Mouse (Mus musculus): ENCODE results near the gene Fcgrt. TPM values are rescaled to one million over a fixed set of nuclear protein-coding genes. Genes with fewer than 3 reads are reported as not detected.

The Fcgrt gene
- polyA plus RNA-seq, 1 experiment from 2014 or later: 29.2 TPM

- H3K27ac ChIP-seq: no peak overlapping the region
- peaks cover 36% of the 10 kb centered on the region for H3K4me1 ChIP-seq (replicated peaks)
- no peaks in the 10 kb centered on the region for H3K27me3 ChIP-seq
- DNase-seq (no peak), ATAC-seq (ENCODE audit: low read depth) (no peak)
- no peak overlapping the region for H3K4me2 ChIP-seq
- H3K9me3 ChIP-seq (replicated peaks): no peaks in the 10 kb centered on the region
- H3K4me3 ChIP-seq (replicated peaks): no peak overlapping the region
- WGBS (ENCODE audit: insufficient replicate concordance): 53% methylated on average over 2 of the region's 2 CpGs
- peaks cover 15% of the 10 kb centered on the region for H3K36me3 ChIP-seq
- no peak overlapping the region for H3K9ac ChIP-seq
These were observed 34.0 kb downstream of the Fcgrt start for GRCm38 (mm10) chr7:45069671-45070070.

GRCm38 (mm10) chr7:45068000-45068318 lies 35.7 kb downstream of the Fcgrt start:
- peak; percentile 37 for ATAC-seq (ENCODE audit: low read depth)
- H3K4me2 ChIP-seq: no peak overlapping the region
- H3K27ac ChIP-seq: no peak overlapping the region
- no peak overlapping the region for H3K9ac ChIP-seq
- H3K4me3 ChIP-seq (replicated peaks): no peak overlapping the region
- no peaks in the 10 kb centered on the region for H3K27me3 ChIP-seq
- no peaks in the 10 kb centered on the region for H3K9me3 ChIP-seq (replicated peaks)
- H3K36me3 ChIP-seq: 0 out of 2 replicates have a peak, but pooled peaks cover 3% of the 10 kb centered on the region
- H3K4me1 ChIP-seq (replicated peaks): peaks cover 42% of the 10 kb centered on the region
- DNase-seq: peak; percentile 62
- WGBS (ENCODE audit: insufficient replicate concordance): 15% methylated on average over 5 of the region's 5 CpGs

DNA sequence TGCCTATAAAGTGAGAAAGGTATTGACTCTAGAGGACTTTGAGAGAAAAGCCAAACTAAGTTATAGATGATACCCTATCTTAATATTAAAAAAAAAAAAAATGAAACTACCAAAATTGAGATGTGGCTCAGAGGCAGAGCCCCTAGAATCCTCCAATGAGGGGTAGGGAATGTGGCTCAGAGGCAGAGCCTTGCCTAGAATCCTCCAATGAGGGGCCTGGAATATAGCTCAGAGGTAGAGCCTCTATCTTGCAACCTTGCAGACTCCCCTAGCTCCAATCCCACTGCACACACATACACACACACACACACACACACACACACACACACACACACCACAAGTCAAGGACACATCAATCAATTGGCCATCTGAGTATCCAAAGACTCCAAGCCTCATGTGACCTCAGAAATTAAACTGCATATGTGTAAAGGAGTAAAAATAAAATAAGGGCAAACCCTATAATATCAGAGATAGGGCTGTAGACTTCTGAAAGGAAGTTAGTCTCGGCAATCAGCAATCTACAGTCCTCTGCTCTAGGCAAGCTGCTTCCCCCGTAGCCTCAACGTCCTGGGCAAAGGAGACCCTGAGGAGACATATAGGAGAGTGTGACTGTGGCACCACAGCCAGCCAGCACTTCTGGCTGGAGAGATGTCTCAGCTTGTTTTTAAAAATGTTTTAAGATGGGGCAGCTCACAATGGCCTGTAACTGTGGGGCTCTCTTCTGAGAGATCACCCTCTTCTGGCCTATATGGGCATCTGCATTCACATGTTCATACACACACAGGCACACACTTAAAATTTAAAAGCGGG lies 36.3 kb downstream of the Fcgrt start:
- no peak overlapping the region for H3K27ac ChIP-seq
- DNase-seq (no peak), ATAC-seq (ENCODE audit: low read depth) (peak; percentile 23)
- peaks cover 40% of the 10 kb centered on the region for H3K4me1 ChIP-seq (replicated peaks)
- H3K4me2 ChIP-seq: no peak overlapping the region
- H3K27me3 ChIP-seq: no peaks in the 10 kb centered on the region
- no peak overlapping the region for H3K9ac ChIP-seq
- no peak overlapping the region for H3K4me3 ChIP-seq (replicated peaks)
- H3K9me3 ChIP-seq (replicated peaks): no peaks in the 10 kb centered on the region
- WGBS (ENCODE audit: insufficient replicate concordance): 49% methylated on average over 4 of the region's 4 CpGs
- 0 out of 2 replicates have a peak, but pooled peaks cover 3% of the 10 kb centered on the region for H3K36me3 ChIP-seq

GRCm38 (mm10) chr7:45062239-45062835 lies 41.3 kb downstream of the Fcgrt start, which contains the start of the genes Nosip and Prrg2:
TSS of gene Nosip (plus strand) at chr7:45062429.
TSS of gene Prrg2 (minus strand) at chr7:45062677.
- H3K4me2 ChIP-seq: peak within 1 kb of the TSS; percentile 78
- WGBS (ENCODE audit: insufficient replicate concordance): under 1% methylated on average over 31 of the region's 31 CpGs
- H3K4me3 ChIP-seq (replicated peaks): peak within 1 kb of the TSS; percentile 73
- DNase-seq: peak; percentile 93
- peak; percentile 88 for ATAC-seq (ENCODE audit: low read depth)
- H3K27me3 ChIP-seq: no peaks in the 10 kb centered on the region
- H3K9ac ChIP-seq: peak within 1 kb of the TSS; percentile 64
- H3K9me3 ChIP-seq (replicated peaks): no peaks in the 10 kb centered on the region
- H3K4me1 ChIP-seq (replicated peaks): peaks cover 51% of the 10 kb centered on the region
- H3K27ac ChIP-seq: peak within 1 kb of the TSS; percentile 74
- no peaks in the 10 kb centered on the region for H3K36me3 ChIP-seq

- H3K36me3 ChIP-seq: no peaks in the 10 kb centered on the region
- WGBS (ENCODE audit: insufficient replicate concordance): 29% methylated on average over 11 of the region's 11 CpGs
- H3K4me3 ChIP-seq (replicated peaks): peak overlapping the region; percentile 73
- peak overlapping the region; percentile 64 for H3K9ac ChIP-seq
- H3K27me3 ChIP-seq: no peaks in the 10 kb centered on the region
- no peaks in the 10 kb centered on the region for H3K9me3 ChIP-seq (replicated peaks)
- peak overlapping the region; percentile 78 for H3K4me2 ChIP-seq
- ATAC-seq (ENCODE audit: low read depth) (peak; percentile 9; the same call in 1 of the 2 replicates), DNase-seq (no peak)
- H3K27ac ChIP-seq: peak overlapping the region; percentile 74
- peaks cover 49% of the 10 kb centered on the region for H3K4me1 ChIP-seq (replicated peaks)
These were observed 42.0 kb downstream of the Fcgrt start for GRCm38 (mm10) chr7:45061532-45062075.

- 45% methylated on average over 6 of the region's 6 CpGs for WGBS (ENCODE audit: insufficient replicate concordance)
- peak overlapping the region; percentile 78; the same call in 1 of the 2 replicates for H3K4me2 ChIP-seq
- H3K9me3 ChIP-seq (replicated peaks): no peaks in the 10 kb centered on the region
- H3K27ac ChIP-seq: peak overlapping the region; percentile 74
- H3K36me3 ChIP-seq: no peaks in the 10 kb centered on the region
- DNase-seq (no peak), ATAC-seq (ENCODE audit: low read depth) (no peak)
- H3K4me1 ChIP-seq (replicated peaks): peaks cover 49% of the 10 kb centered on the region
- 0 out of 2 replicates have a peak overlapping the region, but pooled peaks have one; percentile 73 for H3K4me3 ChIP-seq (replicated peaks)
- H3K9ac ChIP-seq: peak overlapping the region; percentile 64; the same call in 1 of the 2 replicates
- no peaks in the 10 kb centered on the region for H3K27me3 ChIP-seq
These were observed 43.0 kb downstream of the Fcgrt start for GRCm38 (mm10) chr7:45060632-45061122.

GRCm38 (mm10) chr7:45058607-45059571 lies 44.8 kb downstream of the Fcgrt start:
- no peaks in the 10 kb centered on the region for H3K27me3 ChIP-seq
- 71% methylated on average over 10 of the region's 10 CpGs for WGBS (ENCODE audit: insufficient replicate concordance)
- no peak for DNase-seq
- no peak overlapping the region for H3K27ac ChIP-seq
- H3K36me3 ChIP-seq: no peaks in the 10 kb centered on the region
- no peak overlapping the region for H3K9ac ChIP-seq
- peaks cover 40% of the 10 kb centered on the region for H3K4me1 ChIP-seq (replicated peaks)
- ATAC-seq (ENCODE audit: low read depth): no peak
- H3K9me3 ChIP-seq (replicated peaks): no peaks in the 10 kb centered on the region
- H3K4me2 ChIP-seq: no peak overlapping the region
- H3K4me3 ChIP-seq (replicated peaks): no peak overlapping the region

- no peak overlapping the region for H3K4me3 ChIP-seq (replicated peaks)
- H3K36me3 ChIP-seq: no peaks in the 10 kb centered on the region
- H3K9me3 ChIP-seq (replicated peaks): no peaks in the 10 kb centered on the region
- DNase-seq (no peak), ATAC-seq (ENCODE audit: low read depth) (no peak)
- H3K4me1 ChIP-seq (replicated peaks): peaks cover 44% of the 10 kb centered on the region
- H3K9ac ChIP-seq: no peak overlapping the region
- H3K27ac ChIP-seq: no peak overlapping the region
- H3K27me3 ChIP-seq: no peaks in the 10 kb centered on the region
- H3K4me2 ChIP-seq: no peak overlapping the region
These were observed 46.7 kb downstream of the Fcgrt start for GRCm38 (mm10) chr7:45056972-45057348.

DNA sequence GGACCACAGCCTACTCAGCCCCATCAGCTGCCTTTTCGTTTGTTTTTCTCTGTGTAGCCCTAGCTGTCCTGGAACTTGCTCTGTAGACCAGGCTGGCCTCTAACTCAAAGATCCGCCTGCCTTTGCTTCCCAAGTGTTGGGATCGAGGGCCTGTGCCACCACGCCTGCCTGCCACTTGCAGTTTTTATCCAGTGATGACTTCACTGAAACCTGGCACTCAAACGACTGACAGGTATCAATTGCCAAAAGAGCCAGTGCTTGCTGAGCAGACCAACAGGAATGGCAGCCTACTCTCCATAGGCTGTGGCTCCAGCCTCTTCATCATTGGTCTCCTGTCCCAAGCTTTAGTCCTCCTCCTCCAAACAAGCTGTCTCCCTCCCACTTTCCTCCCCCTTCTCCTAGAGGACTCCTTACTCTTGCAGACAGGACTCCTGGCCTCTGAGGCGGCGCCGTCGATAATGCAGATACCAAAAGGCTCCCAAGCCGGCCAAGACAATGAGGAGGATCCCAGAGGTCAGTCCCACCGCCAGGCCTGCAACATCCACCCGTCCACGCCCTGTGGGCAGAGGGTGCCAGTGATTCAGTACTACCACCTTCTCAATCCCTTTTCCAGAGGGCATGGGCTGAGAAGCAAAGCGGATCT lies 47.2 kb downstream of the Fcgrt start:
- no peak overlapping the region for H3K4me2 ChIP-seq
- H3K27ac ChIP-seq: no peak overlapping the region; the same call in 1 of the 2 replicates
- 71% methylated on average over 14 of the region's 14 CpGs for WGBS (ENCODE audit: insufficient replicate concordance)
- H3K4me1 ChIP-seq (replicated peaks): peaks cover 44% of the 10 kb centered on the region
- H3K36me3 ChIP-seq: no peaks in the 10 kb centered on the region
- H3K4me3 ChIP-seq (replicated peaks): no peak overlapping the region
- no peak for DNase-seq
- no peak for ATAC-seq (ENCODE audit: low read depth)
- no peaks in the 10 kb centered on the region for H3K9me3 ChIP-seq (replicated peaks)
- H3K27me3 ChIP-seq: no peaks in the 10 kb centered on the region
- no peak overlapping the region for H3K9ac ChIP-seq

GRCm38 (mm10) chr7:45053931-45054510 lies 49.6 kb downstream of the Fcgrt start:
- Histone ChIP-seq H3K36me3 (peaks cover 13% of the 10 kb centered on the region), H3K9ac (peak overlapping the region; percentile 87), H3K27me3 (no peaks in the 10 kb centered on the region), H3K4me2 (peak overlapping the region; percentile 99), H3K9me3 (replicated peaks) (no peaks in the 10 kb centered on the region), H3K4me3 (replicated peaks) (peak overlapping the region; percentile 77), H3K27ac (peak overlapping the region; percentile 95), H3K4me1 (replicated peaks) (peaks cover 39% of the 10 kb centered on the region)
- ATAC-seq (ENCODE audit: low read depth): peak; percentile 92
- WGBS (ENCODE audit: insufficient replicate concordance): under 1% methylated on average over 33 of the region's 33 CpGs
- peak; percentile 96 for DNase-seq
